13 mouse cellular contexts compared by ENCODE assay signal in the genomic region with DNA sequence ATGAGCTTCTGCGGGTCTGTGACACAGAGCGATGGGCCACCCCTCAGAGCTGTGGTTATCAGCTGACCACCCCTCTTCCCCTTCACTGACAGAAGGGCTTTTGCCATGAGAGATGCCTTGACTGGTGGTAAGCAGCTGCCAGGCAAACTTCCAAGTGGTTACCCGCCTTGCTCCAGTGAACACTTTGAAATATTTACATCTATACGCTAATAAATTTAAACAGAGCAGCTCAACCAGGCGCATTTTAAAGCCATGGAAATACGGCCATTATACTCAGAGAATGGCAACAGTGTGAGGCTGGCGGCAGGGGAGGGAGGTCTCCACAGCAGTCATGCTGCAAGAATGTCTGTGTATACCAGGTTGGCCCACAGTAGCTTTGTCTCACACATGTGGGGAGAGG. TPM values are rescaled to one million over a fixed set of nuclear protein-coding genes. Genes with fewer than 3 reads are reported as not detected.
DNase-seq lines count a peak whose midpoint lies in the region; ATAC-seq lines count a peak whose summit lies in the region.
"Had no signal": no experiment of that assay in that cellular context is flagged by ENCODE, and none has a peak within 500 bp of the region (broad histone marks: within the 10 kb centered on the region; RNA-seq: fewer than 3 reads in every experiment).

No protein-coding gene starts in this region.

- ATAC-seq in forebrain, embryonic 13.5 days: peak; percentile 63; the same call in 1 of the 2 replicates
- ATAC-seq in midbrain, embryonic 13.5 days: peak; percentile 79
- no peak for ATAC-seq in midbrain, embryonic 16.5 days
- peak; percentile 41; the same call in 1 of the 2 replicates for ATAC-seq in intestine, embryonic 15.5 days
- ATAC-seq in neural tube, embryonic 15.5 days (ENCODE audit: low FRiP score): peak; percentile 61; the same call in 1 of the 2 replicates
- no peak for ATAC-seq in monocyte, adult 5-6 weeks (replicated peaks; ENCODE audit: insufficient number of reproducible peaks, low FRiP score, low TSS enrichment, poor library complexity, severe bottlenecking)

- DNase-seq in forebrain, embryonic 10.5 days (ENCODE audit: extremely low spot score, low spot score): no peak
- DNase-seq in gastrocnemius, postnatal 4 days (ENCODE audit: low spot score in 2 of 2): no peak
- DNase-seq: gastrocnemius, postnatal 14 days; right cerebral cortex, postnatal 14 days; thymus, postnatal 25 days had no signal

- no peak overlapping the region for H3K4me3 ChIP-seq in forebrain, embryonic 13.5 days
- no peak overlapping the region for H3K4me3 ChIP-seq in forebrain, embryonic 10.5 days
- no peak overlapping the region for H3K4me3 ChIP-seq in midbrain, embryonic 13.5 days (replicated peaks)
- no peak overlapping the region for H3K4me3 ChIP-seq in midbrain, embryonic 16.5 days (ENCODE audit: low read depth, low read length)
- H3K4me3 ChIP-seq in intestine, embryonic 15.5 days (replicated peaks): no peak overlapping the region
- H3K4me3 ChIP-seq in neural tube, embryonic 15.5 days (replicated peaks): no peak overlapping the region
- H3K4me3 ChIP-seq: heart, embryonic 12.5 days; lung, embryonic 15.5 days had no signal

- no peak overlapping the region for H3K4me2 ChIP-seq in forebrain, embryonic 13.5 days
- H3K4me2 ChIP-seq in midbrain, embryonic 13.5 days (replicated peaks): no peak overlapping the region
- H3K4me2 ChIP-seq in midbrain, embryonic 16.5 days (ENCODE audit: low read length): no peak overlapping the region
- no peak overlapping the region for H3K4me2 ChIP-seq in intestine, embryonic 15.5 days (replicated peaks)
- H3K4me2 ChIP-seq in neural tube, embryonic 15.5 days: no peak overlapping the region
- H3K4me2 ChIP-seq: heart, embryonic 12.5 days; lung, embryonic 15.5 days had no signal

- no peaks in the 10 kb centered on the region for H3K27me3 ChIP-seq in forebrain, embryonic 13.5 days
- no peaks in the 10 kb centered on the region for H3K27me3 ChIP-seq in forebrain, embryonic 10.5 days (ENCODE audit: poor library complexity, severe bottlenecking)
- no peaks in the 10 kb centered on the region for H3K27me3 ChIP-seq in midbrain, embryonic 13.5 days
- no peaks in the 10 kb centered on the region for H3K27me3 ChIP-seq in midbrain, embryonic 16.5 days (ENCODE audit: control insufficient read depth, insufficient read depth, low read depth, low read length)
- no peaks in the 10 kb centered on the region for H3K27me3 ChIP-seq in intestine, embryonic 15.5 days (replicated peaks)
- peaks cover 4% of the 10 kb centered on the region; the same call in 1 of the 2 replicates for H3K27me3 ChIP-seq in neural tube, embryonic 15.5 days (replicated peaks)
- H3K27me3 ChIP-seq: heart, embryonic 12.5 days; lung, embryonic 15.5 days had no signal

- H3K9me3 ChIP-seq in forebrain, embryonic 13.5 days (replicated peaks): no peaks in the 10 kb centered on the region
- no peaks in the 10 kb centered on the region for H3K9me3 ChIP-seq in forebrain, embryonic 10.5 days
- no peaks in the 10 kb centered on the region for H3K9me3 ChIP-seq in midbrain, embryonic 13.5 days
- H3K9me3 ChIP-seq in midbrain, embryonic 16.5 days (replicated peaks; ENCODE audit: control insufficient read depth, low read length, poor library complexity, severe bottlenecking): no peaks in the 10 kb centered on the region
- H3K9me3 ChIP-seq in intestine, embryonic 15.5 days: no peaks in the 10 kb centered on the region
- H3K9me3 ChIP-seq in neural tube, embryonic 15.5 days (replicated peaks): no peaks in the 10 kb centered on the region
- H3K9me3 ChIP-seq: heart, embryonic 12.5 days; lung, embryonic 15.5 days had no signal

- H3K9ac ChIP-seq in forebrain, embryonic 13.5 days: no peak overlapping the region
- no peak overlapping the region for H3K9ac ChIP-seq in midbrain, embryonic 13.5 days (replicated peaks)
- H3K9ac ChIP-seq in midbrain, embryonic 16.5 days (ENCODE audit: low read depth, low read length): no peak overlapping the region
- H3K9ac ChIP-seq in intestine, embryonic 15.5 days: no peak overlapping the region
- no peak overlapping the region for H3K9ac ChIP-seq in neural tube, embryonic 15.5 days (replicated peaks)
- H3K9ac ChIP-seq: heart, embryonic 12.5 days; lung, embryonic 15.5 days had no signal

- WGBS in forebrain, embryonic 13.5 days: 34% methylated on average over 7 of the region's 7 CpGs
- WGBS in forebrain, embryonic 10.5 days: 82% methylated on average over 7 of the region's 7 CpGs
- 47% methylated on average over 7 of the region's 7 CpGs for WGBS in midbrain, embryonic 13.5 days
- 48% methylated on average over 7 of the region's 7 CpGs for WGBS in midbrain, embryonic 16.5 days
- WGBS in intestine, embryonic 15.5 days: 33% methylated on average over 7 of the region's 7 CpGs
- 19% methylated on average over 7 of the region's 7 CpGs for WGBS in neural tube, embryonic 15.5 days

- no peak overlapping the region for H3K27ac ChIP-seq in forebrain, embryonic 13.5 days
- no peak overlapping the region for H3K27ac ChIP-seq in forebrain, embryonic 10.5 days
- no peak overlapping the region for H3K27ac ChIP-seq in midbrain, embryonic 13.5 days
- no peak overlapping the region for H3K27ac ChIP-seq in midbrain, embryonic 16.5 days (ENCODE audit: low read length)
- H3K27ac ChIP-seq in intestine, embryonic 15.5 days: peak overlapping the region; percentile 46; the same call in 1 of the 2 replicates
- H3K27ac ChIP-seq in neural tube, embryonic 15.5 days (replicated peaks): no peak overlapping the region
- H3K27ac ChIP-seq: lung, embryonic 15.5 days had no signal

- no peaks in the 10 kb centered on the region for H3K36me3 ChIP-seq in forebrain, embryonic 13.5 days (ENCODE audit: poor library complexity, severe bottlenecking)
- H3K36me3 ChIP-seq in forebrain, embryonic 10.5 days (replicated peaks): no peaks in the 10 kb centered on the region
- H3K36me3 ChIP-seq in midbrain, embryonic 13.5 days: no peaks in the 10 kb centered on the region
- H3K36me3 ChIP-seq in midbrain, embryonic 16.5 days (ENCODE audit: control insufficient read depth, insufficient read depth, low read length): no peaks in the 10 kb centered on the region
- no peaks in the 10 kb centered on the region for H3K36me3 ChIP-seq in intestine, embryonic 15.5 days
- no peaks in the 10 kb centered on the region for H3K36me3 ChIP-seq in neural tube, embryonic 15.5 days
- H3K36me3 ChIP-seq: heart, embryonic 12.5 days; lung, embryonic 15.5 days had no signal

- H3K4me1 ChIP-seq in forebrain, embryonic 13.5 days: peaks cover 8% of the 10 kb centered on the region; the same call in 1 of the 2 replicates
- H3K4me1 ChIP-seq in forebrain, embryonic 10.5 days: peaks cover 11% of the 10 kb centered on the region; the same call in 1 of the 2 replicates
- H3K4me1 ChIP-seq in midbrain, embryonic 13.5 days (replicated peaks): peaks cover 12% of the 10 kb centered on the region
- H3K4me1 ChIP-seq in midbrain, embryonic 16.5 days (ENCODE audit: control insufficient read depth, insufficient read depth, low read length): no peaks in the 10 kb centered on the region
- no peaks in the 10 kb centered on the region; the same call in 1 of the 2 replicates for H3K4me1 ChIP-seq in intestine, embryonic 15.5 days (replicated peaks)
- H3K4me1 ChIP-seq in neural tube, embryonic 15.5 days: peaks cover 6% of the 10 kb centered on the region; the same call in 1 of the 2 replicates
- H3K4me1 ChIP-seq: heart, embryonic 12.5 days; lung, embryonic 15.5 days had no signal

RNA-seq across cellular contexts. Expression of gene Lrig3, which starts 53.8 kb away (rescaled TPM):
- 2.4 and 3.0 TPM in 2 replicates for polyA plus RNA-seq in forebrain, embryonic 13.5 days (2015; fragmentation: Nextera tagmentation; extraction: Ambion mirVana)
- 10.1 and 11.1 TPM in 2 replicates for polyA plus RNA-seq in forebrain, embryonic 10.5 days (2016; fragmentation: Nextera tagmentation; extraction: Ambion mirVana)
- 3.6 and 4.0 TPM in 2 replicates for polyA plus RNA-seq in midbrain, embryonic 13.5 days (2015; fragmentation: Nextera tagmentation; extraction: Ambion mirVana)
- 2.7 and 2.9 TPM in 2 replicates for polyA plus RNA-seq in midbrain, embryonic 16.5 days (2015; fragmentation: Nextera tagmentation; extraction: Ambion mirVana)
- polyA plus RNA-seq in intestine, embryonic 15.5 days (2015; fragmentation: Nextera tagmentation; extraction: Ambion mirVana): 13.7 and 14.8 TPM in 2 replicates
- 3.2 and 5.2 TPM in 2 replicates for polyA plus RNA-seq in neural tube, embryonic 15.5 days (2015; fragmentation: Nextera tagmentation; extraction: Ambion mirVana)
- total RNA-seq in monocyte, adult 5-6 weeks (2017): 1.2 to 3.0 TPM (median 2.5 TPM) in 3 replicates
- total RNA-seq in gastrocnemius, postnatal 4 days (2021): 10 to 100 TPM; 16.6 to 17.4 TPM

Comparison
In these comparisons a context has a peak if more than half of its experiments do, and no peak if none do; other contexts are left out.
1. ATAC-seq: peak in forebrain, embryonic 13.5 days (single experiment), midbrain, embryonic 13.5 days (single experiment), intestine, embryonic 15.5 days (single experiment) and neural tube, embryonic 15.5 days (single experiment); none in midbrain, embryonic 16.5 days (single experiment) and monocyte, adult 5-6 weeks (single experiment).